Mouse (Mus musculus) urinary bladder, postnatal 25 days (tissue): ENCODE data around the gene Ccdc74a.
"Not testable (repeated sequence)": the region's sequence is repeated elsewhere in the genome, so short reads cannot be mapped to it uniquely, and the experiment has no call there.

ENCODE experiments used
- DNase-seq: peaks from one replicate; pipeline ENCODE4 v3.0.0; 2022; ENCODE audit warnings: low spot score

Ccdc74a gene

GRCm38 (mm10) chr16:17646310-17647114, at the start of gene Ccdc74a:
Gene Ccdc74a (plus strand): TSS chr16:17646470.
- peak; percentile 79 for DNase-seq

GRCm38 (mm10) chr16:17600944-17601562, 45.2 kb upstream of the Ccdc74a start:
- DNase-seq: no peak

- DNase-seq: no peak
These were observed 41.3 kb upstream of the Ccdc74a start for GRCm38 (mm10) chr16:17604941-17605340.

GRCm38 (mm10) chr16:17605684-17606083, 40.6 kb upstream of the Ccdc74a start:
- no peak for DNase-seq

GRCm38 (mm10) chr16:17611383-17611782, 34.9 kb upstream of the Ccdc74a start:
- no peak for DNase-seq

GRCm38 (mm10) chr16:17614740-17615139, 31.5 kb upstream of the Ccdc74a start:
- DNase-seq: not testable (repeated sequence)

GRCm38 (mm10) chr16:17616212-17616611, 30.1 kb upstream of the Ccdc74a start:
- DNase-seq: no peak

GRCm38 (mm10) chr16:17617922-17618565, 28.2 kb upstream of the Ccdc74a start:
- peak; percentile 42 for DNase-seq

GRCm38 (mm10) chr16:17619198-17620105, 26.8 kb upstream of the Ccdc74a start, which contains the start of gene Smpd4:
Gene Smpd4 (plus strand): TSS chr16:17619354.
- DNase-seq: peak; percentile 97

GRCm38 (mm10) chr16:17621936-17622335, 24.3 kb upstream of the Ccdc74a start:
- DNase-seq: no peak

- DNase-seq: no peak
These were observed 20.6 kb upstream of the Ccdc74a start for GRCm38 (mm10) chr16:17625488-17626268.

GRCm38 (mm10) chr16:17626269-17626555, 20.1 kb upstream of the Ccdc74a start:
- DNase-seq: no peak

GRCm38 (mm10) chr16:17632580-17632979, 13.7 kb upstream of the Ccdc74a start:
- no peak for DNase-seq

GRCm38 (mm10) chr16:17633481-17634181, 12.6 kb upstream of the Ccdc74a start:
- no peak for DNase-seq

- no peak for DNase-seq
These were observed 9.4 kb upstream of the Ccdc74a start for GRCm38 (mm10) chr16:17636904-17637303.

- DNase-seq: no peak
These were observed 8.7 kb upstream of the Ccdc74a start for GRCm38 (mm10) chr16:17637610-17638009.

- no peak for DNase-seq
These were observed 8.1 kb upstream of the Ccdc74a start for GRCm38 (mm10) chr16:17638036-17638628.

- no peak for DNase-seq
These were observed 7.2 kb upstream of the Ccdc74a start for GRCm38 (mm10) chr16:17639081-17639480.

- no peak for DNase-seq
These were observed 6.3 kb upstream of the Ccdc74a start for GRCm38 (mm10) chr16:17639951-17640350.

GRCm38 (mm10) chr16:17640706-17641105, 5.6 kb upstream of the Ccdc74a start:
- DNase-seq: no peak
